Mouse (Mus musculus) embryonic facial prominence, embryonic 15.5 days (tissue): ENCODE results near the gene Pla2g6. TPM values are rescaled to one million over a fixed set of nuclear protein-coding genes. Genes with fewer than 3 reads are reported as not detected.
A peak's percentile ranks its signal among the peaks of the same experiment; 100 is the strongest.

Experiments
- ATAC-seq: fragments of 200-750 bp; cut with Nextera tagmentation; 2 replicates; pipeline ENCODE4 v1.8.0; 2017; ENCODE audit warnings: low read depth, moderate TSS enrichment; ENCODE audit not compliant: insufficient number of reproducible peaks, low FRiP score, low TSS enrichment
- H3K27ac ChIP-seq: fragments of 300-500 bp; sonication (generic); replicated peaks from 2 replicates; pipeline ENCODE4 v1.5.1; 2015; ENCODE audit warnings: mild to moderate bottlenecking, inconsistent platforms
- H3K27me3 ChIP-seq: fragments of 300-500 bp; sonication (generic); 2 replicates; pipeline ENCODE4 v1.6.1; 2015; ENCODE audit warnings: inconsistent platforms
- H3K36me3 ChIP-seq: fragments of 300-500 bp; sonication (generic); 2 replicates; pipeline ENCODE4 v1.6.1; 2015; ENCODE audit warnings: mild to moderate bottlenecking, inconsistent platforms
- H3K4me1 ChIP-seq: fragments of 300-500 bp; sonication (generic); 2 replicates; pipeline ENCODE4 v1.6.1; 2015; ENCODE audit warnings: inconsistent platforms
- H3K4me2 ChIP-seq: fragments of 300-500 bp; sonication (generic); replicated peaks from 2 replicates; pipeline ENCODE4 v1.6.1; 2015; ENCODE audit warnings: mild to moderate bottlenecking, inconsistent platforms
- H3K4me3 ChIP-seq: fragments of 300-500 bp; sonication (generic); replicated peaks from 2 replicates; pipeline ENCODE4 v1.5.1; 2015; ENCODE audit warnings: mild to moderate bottlenecking, inconsistent platforms
- H3K9ac ChIP-seq: fragments of 300-500 bp; sonication (generic); 2 replicates; pipeline ENCODE4 v1.6.1; 2015; ENCODE audit warnings: inconsistent platforms
- H3K9me3 ChIP-seq: fragments of 300-500 bp; sonication (generic); replicated peaks from 2 replicates; pipeline ENCODE4 v1.6.1; 2016; ENCODE audit warnings: inconsistent platforms
- WGBS: fragments of 180-500 bp; shearing (Covaris S2); methylation state at CpG from one replicate; pipeline ENCODE4 v1.1.7; 2015; 5-methylcytosine and 5-hydroxymethylcytosine counted together
- polyA plus RNA-seq: library from polyadenylated mRNA; unstranded; fragments of >200 nt; fragmentation: Nextera tagmentation; extraction: Ambion mirVana; gene quantifications from 2 replicates; pipeline ENCODE4 v1.2.1, GENCODE M21; 2015

The Pla2g6 gene
- polyA plus RNA-seq, 1 experiment from 2014 or later: 17.0 TPM

GRCm38 (mm10) chr15:79321733-79322190 lies 6.4 kb downstream of the Pla2g6 start:
- WGBS: 79% methylated on average over 5 of the region's 5 CpGs
- Histone ChIP-seq H3K27ac (no peak overlapping the region), H3K4me2 (no peak overlapping the region), H3K4me3 (no peak overlapping the region), H3K27me3 (no peaks in the 10 kb centered on the region), H3K36me3 (0 out of 2 replicates have a peak, but pooled peaks cover 4% of the 10 kb centered on the region), H3K4me1 (peaks cover 40% of the 10 kb centered on the region), H3K9me3 (no peaks in the 10 kb centered on the region), H3K9ac (no peak overlapping the region)
- ATAC-seq: no peak

- Histone ChIP-seq H3K9ac (no peak overlapping the region), H3K4me2 (no peak overlapping the region), H3K4me3 (no peak overlapping the region), H3K9me3 (no peaks in the 10 kb centered on the region), H3K27ac (no peak overlapping the region), H3K27me3 (no peaks in the 10 kb centered on the region), H3K36me3 (peaks cover 22% of the 10 kb centered on the region), H3K4me1 (no peaks in the 10 kb centered on the region)
- WGBS: 61% methylated on average over 8 of the region's 8 CpGs
- ATAC-seq: no peak
Observed at GRCm38 (mm10) chr15:79313848-79314369, 14.3 kb downstream of the Pla2g6 start.

GRCm38 (mm10) chr15:79307861-79308260 lies 20.3 kb downstream of the Pla2g6 start:
- peaks cover 30% of the 10 kb centered on the region for H3K36me3 ChIP-seq
- no peaks in the 10 kb centered on the region for H3K9me3 ChIP-seq
- no peaks in the 10 kb centered on the region for H3K27me3 ChIP-seq
- no peaks in the 10 kb centered on the region for H3K4me1 ChIP-seq
- WGBS: 71% methylated on average over 4 of the region's 4 CpGs
- H3K9ac ChIP-seq: no peak overlapping the region
- H3K27ac ChIP-seq: no peak overlapping the region
- H3K4me2 ChIP-seq: no peak overlapping the region
- no peak for ATAC-seq
- no peak overlapping the region for H3K4me3 ChIP-seq

GRCm38 (mm10) chr15:79306043-79306637 lies 22.1 kb downstream of the Pla2g6 start:
- peak; percentile 45; the same call in 1 of the 2 replicates for ATAC-seq
- 76% methylated on average over 23 of the region's 23 CpGs for WGBS

GRCm38 (mm10) chr15:79304832-79305231 lies 23.4 kb downstream of the Pla2g6 start:
- Histone ChIP-seq H3K27ac (no peak overlapping the region), H3K4me1 (no peaks in the 10 kb centered on the region), H3K36me3 (peaks cover 23% of the 10 kb centered on the region), H3K4me2 (no peak overlapping the region), H3K4me3 (no peak overlapping the region), H3K27me3 (no peaks in the 10 kb centered on the region), H3K9me3 (no peaks in the 10 kb centered on the region), H3K9ac (no peak overlapping the region)
- ATAC-seq: no peak
- 62% methylated on average over 3 of the region's 5 CpGs for WGBS

More at GRCm38 (mm10) chr15:79306043-79306637, 22.1 kb downstream of the Pla2g6 start:
- Histone ChIP-seq H3K9me3 (no peaks in the 10 kb centered on the region), H3K27ac (no peak overlapping the region), H3K9ac (no peak overlapping the region), H3K4me1 (no peaks in the 10 kb centered on the region), H3K4me3 (no peak overlapping the region), H3K4me2 (no peak overlapping the region), H3K27me3 (no peaks in the 10 kb centered on the region), H3K36me3 (peaks cover 25% of the 10 kb centered on the region)

- WGBS: 85% methylated on average over 8 of the region's 8 CpGs
- no peaks in the 10 kb centered on the region for H3K9me3 ChIP-seq
- ATAC-seq: no peak
Observed at GRCm38 (mm10) chr15:79303725-79304124, 24.5 kb downstream of the Pla2g6 start.

GRCm38 (mm10) chr15:79299563-79300155 lies 28.5 kb downstream of the Pla2g6 start:
- no peaks in the 10 kb centered on the region for H3K9me3 ChIP-seq
- no peak overlapping the region for H3K4me3 ChIP-seq
- H3K36me3 ChIP-seq: peaks cover 5% of the 10 kb centered on the region; the same call in 1 of the 2 replicates
- WGBS: 81% methylated on average over 2 of the region's 2 CpGs
- H3K9ac ChIP-seq: no peak overlapping the region
- H3K27ac ChIP-seq: no peak overlapping the region
- ATAC-seq: no peak
- H3K27me3 ChIP-seq: no peaks in the 10 kb centered on the region
- H3K4me1 ChIP-seq: peaks cover 7% of the 10 kb centered on the region; the same call in 1 of the 2 replicates
- no peak overlapping the region for H3K4me2 ChIP-seq

More at GRCm38 (mm10) chr15:79303725-79304124, 24.5 kb downstream of the Pla2g6 start:
- Histone ChIP-seq H3K36me3 (peaks cover 23% of the 10 kb centered on the region), H3K4me2 (no peak overlapping the region), H3K27me3 (no peaks in the 10 kb centered on the region), H3K4me3 (no peak overlapping the region), H3K9ac (no peak overlapping the region), H3K4me1 (peaks cover 6% of the 10 kb centered on the region; the same call in 1 of the 2 replicates), H3K27ac (no peak overlapping the region)

GRCm38 (mm10) chr15:79298553-79298952 lies 29.6 kb downstream of the Pla2g6 start:
- WGBS: 70% methylated on average over 6 of the region's 6 CpGs
- no peak for ATAC-seq
- Histone ChIP-seq H3K9ac (no peak overlapping the region), H3K4me1 (peaks cover 7% of the 10 kb centered on the region; the same call in 1 of the 2 replicates), H3K27me3 (no peaks in the 10 kb centered on the region), H3K4me2 (no peak overlapping the region), H3K4me3 (no peak overlapping the region), H3K27ac (no peak overlapping the region), H3K36me3 (peaks cover 5% of the 10 kb centered on the region; the same call in 1 of the 2 replicates), H3K9me3 (no peaks in the 10 kb centered on the region)

- H3K4me3 ChIP-seq: no peak overlapping the region
- no peaks in the 10 kb centered on the region for H3K27me3 ChIP-seq
- no peak overlapping the region for H3K4me2 ChIP-seq
- H3K9me3 ChIP-seq: no peaks in the 10 kb centered on the region
- no peak overlapping the region for H3K27ac ChIP-seq
- ATAC-seq: no peak
- H3K36me3 ChIP-seq: 0 out of 2 replicates have a peak, but pooled peaks cover 6% of the 10 kb centered on the region
- WGBS: 75% methylated on average over 9 of the region's 9 CpGs
- H3K9ac ChIP-seq: no peak overlapping the region
- H3K4me1 ChIP-seq: no peaks in the 10 kb centered on the region
Observed at GRCm38 (mm10) chr15:79292779-79293178, 35.4 kb downstream of the Pla2g6 start.

- no peaks in the 10 kb centered on the region for H3K27me3 ChIP-seq
- no peak for ATAC-seq
- no peak overlapping the region for H3K27ac ChIP-seq
- no peaks in the 10 kb centered on the region for H3K4me1 ChIP-seq
- H3K9ac ChIP-seq: no peak overlapping the region
- H3K9me3 ChIP-seq: no peaks in the 10 kb centered on the region
- H3K36me3 ChIP-seq: peaks cover 9% of the 10 kb centered on the region; the same call in 1 of the 2 replicates
- no peak overlapping the region for H3K4me3 ChIP-seq
- WGBS: 89% methylated on average over 3 of the region's 3 CpGs
- H3K4me2 ChIP-seq: no peak overlapping the region
Observed at GRCm38 (mm10) chr15:79290340-79290739, 37.9 kb downstream of the Pla2g6 start.

GRCm38 (mm10) chr15:79289441-79289840 lies 38.7 kb downstream of the Pla2g6 start:
- Histone ChIP-seq H3K9ac (no peak overlapping the region), H3K4me1 (no peaks in the 10 kb centered on the region), H3K9me3 (no peaks in the 10 kb centered on the region), H3K36me3 (peaks cover 9% of the 10 kb centered on the region; the same call in 1 of the 2 replicates), H3K27ac (no peak overlapping the region), H3K4me3 (no peak overlapping the region), H3K27me3 (no peaks in the 10 kb centered on the region), H3K4me2 (no peak overlapping the region)
- WGBS: 87% methylated on average over 12 of the region's 12 CpGs
- ATAC-seq: no peak
